Mouse (Mus musculus): Measurements from ENCODE around the gene Cep350. TPM values are rescaled to one million over a fixed set of nuclear protein-coding genes. Genes with fewer than 3 reads are reported as not detected.
A peak's percentile ranks its signal among the peaks of the same experiment; 100 is the strongest.

Cep350 gene
- 10 to 100 TPM; 38.6 to 42.6 TPM for total RNA-seq (2021)

- DNase-seq (ENCODE audit: extremely low spot score in 1 of 2, low spot score in 2 of 2) = peak; percentile 96 to 99
- intact Hi-C loops (cut with DNase I) = no loop called here
Observed at GRCm38 (mm10) chr1:155973068-155973718, at the start of gene Cep350. TSS of gene Cep350 (minus strand) at chr1:155973255.

- DNase-seq (ENCODE audit: extremely low spot score in 1 of 2, low spot score in 2 of 2) = no peak
- intact Hi-C loops (cut with DNase I) = no loop called here
Observed at GRCm38 (mm10) chr1:156020402-156020801, 47.3 kb upstream of the Cep350 start.

DNA sequence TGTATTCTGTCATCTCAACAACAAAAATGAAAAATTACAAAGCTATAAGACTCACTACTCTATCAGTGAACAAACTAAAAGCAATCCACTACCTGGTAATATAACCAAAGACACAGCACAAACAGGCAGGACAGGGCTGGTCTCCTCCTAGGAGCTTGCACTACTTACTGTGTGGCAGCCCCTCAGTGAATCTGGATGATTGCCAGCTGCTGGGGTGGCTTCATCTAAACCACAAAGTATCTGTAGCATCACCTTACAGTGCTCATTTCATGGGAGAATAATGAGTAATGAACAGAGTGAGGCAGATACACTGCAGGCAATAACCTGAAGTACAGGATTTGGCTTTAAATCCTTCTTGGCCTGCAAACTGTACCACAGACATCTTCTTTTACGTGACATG, 46.7 kb upstream of the Cep350 start:
- intact Hi-C loops (cut with DNase I) = loop anchor here (10.0 kb wide), 1 partner anchor 85 kb away; no protein-coding TSS in a partner anchor
- DNase-seq (ENCODE audit: extremely low spot score in 1 of 2, low spot score in 2 of 2) = no peak

DNA sequence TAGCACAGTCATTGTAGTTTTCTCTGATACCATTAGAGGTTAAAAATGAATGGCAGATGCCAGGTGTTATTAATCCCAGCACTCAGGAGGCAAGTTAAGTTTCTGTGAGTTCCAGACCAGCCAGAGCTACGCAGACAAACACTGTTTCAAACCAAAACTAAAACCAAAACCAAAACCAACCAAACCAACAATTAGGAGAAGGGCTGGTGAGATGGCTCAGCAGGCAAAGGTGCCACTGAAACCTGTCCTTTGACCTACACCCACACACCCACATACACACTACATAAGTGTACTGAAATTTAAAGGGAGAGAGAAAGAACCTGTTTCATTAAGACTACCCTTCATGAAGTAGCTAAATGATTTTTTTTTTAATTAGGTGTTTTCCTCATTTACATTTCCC, 35.9 kb upstream of the Cep350 start:
- intact Hi-C loops (cut with DNase I) = no loop called here
- no peak for DNase-seq (ENCODE audit: extremely low spot score in 1 of 2, low spot score in 2 of 2)

GRCm38 (mm10) chr1:156005906-156006305, 32.9 kb upstream of the Cep350 start:
- DNase-seq (ENCODE audit: extremely low spot score in 1 of 2, low spot score in 2 of 2) = no peak
- intact Hi-C loops (cut with DNase I) = no loop called here

- intact Hi-C loops (cut with DNase I) = no loop called here
- DNase-seq (ENCODE audit: extremely low spot score in 1 of 2, low spot score in 2 of 2) = peak in 1 of 2 experiments; percentile 22
Observed at GRCm38 (mm10) chr1:156003201-156003935, 30.3 kb upstream of the Cep350 start.

- intact Hi-C loops (cut with DNase I) = no loop called here
- DNase-seq (ENCODE audit: extremely low spot score in 1 of 2, low spot score in 2 of 2) = no peak
Observed at GRCm38 (mm10) chr1:156002366-156002765, 29.3 kb upstream of the Cep350 start.

- intact Hi-C loops (cut with DNase I) = no loop called here
Observed at GRCm38 (mm10) chr1:155995612-155996011, 22.6 kb upstream of the Cep350 start.

DNA sequence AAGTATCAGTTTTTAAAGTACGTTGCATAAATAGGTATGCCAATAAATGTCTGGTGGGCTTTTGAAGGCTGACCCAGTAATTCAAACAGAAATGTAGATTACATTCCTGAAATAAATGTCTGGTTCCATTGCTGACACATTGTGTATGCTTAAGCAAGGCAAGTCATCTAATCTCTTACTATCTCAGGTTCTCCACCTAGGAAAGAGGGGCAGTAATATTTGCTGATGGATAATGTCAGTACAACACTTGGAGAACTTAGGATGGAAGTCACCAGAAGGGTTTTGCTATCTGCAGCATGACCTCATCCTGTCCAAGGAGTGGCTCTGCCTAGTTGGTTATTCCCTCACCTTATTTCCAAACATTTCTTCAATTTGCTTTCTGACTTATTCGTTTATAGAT, 21.5 kb upstream of the Cep350 start:
- intact Hi-C loops (cut with DNase I) = no loop called here
- no peak for DNase-seq (ENCODE audit: extremely low spot score in 1 of 2, low spot score in 2 of 2)

More at GRCm38 (mm10) chr1:155995612-155996011, 22.6 kb upstream of the Cep350 start:
- DNase-seq (ENCODE audit: extremely low spot score in 1 of 2, low spot score in 2 of 2) = no peak

DNA sequence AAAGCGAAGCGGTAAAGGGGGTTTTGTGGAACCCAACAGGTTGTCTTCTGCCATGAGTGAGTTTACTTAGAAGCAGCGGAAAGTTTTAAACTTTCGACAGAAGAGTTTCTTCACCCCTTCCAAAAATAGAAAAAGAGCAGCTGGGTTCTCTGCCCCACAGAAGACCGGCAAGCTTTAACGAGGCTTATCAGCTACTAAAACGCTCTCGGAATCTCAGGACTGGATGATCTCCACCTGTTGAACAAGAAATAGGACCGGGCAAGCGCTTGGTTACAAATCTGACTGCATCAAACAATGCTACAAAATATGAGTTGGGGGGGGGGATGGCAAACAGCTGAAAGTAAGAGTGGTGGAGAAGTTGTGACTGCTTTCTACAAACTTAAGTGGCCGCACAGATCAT, 17.3 kb upstream of the Cep350 start:
- intact Hi-C loops (cut with DNase I) = no loop called here
- no peak for DNase-seq (ENCODE audit: extremely low spot score in 1 of 2, low spot score in 2 of 2)

DNA sequence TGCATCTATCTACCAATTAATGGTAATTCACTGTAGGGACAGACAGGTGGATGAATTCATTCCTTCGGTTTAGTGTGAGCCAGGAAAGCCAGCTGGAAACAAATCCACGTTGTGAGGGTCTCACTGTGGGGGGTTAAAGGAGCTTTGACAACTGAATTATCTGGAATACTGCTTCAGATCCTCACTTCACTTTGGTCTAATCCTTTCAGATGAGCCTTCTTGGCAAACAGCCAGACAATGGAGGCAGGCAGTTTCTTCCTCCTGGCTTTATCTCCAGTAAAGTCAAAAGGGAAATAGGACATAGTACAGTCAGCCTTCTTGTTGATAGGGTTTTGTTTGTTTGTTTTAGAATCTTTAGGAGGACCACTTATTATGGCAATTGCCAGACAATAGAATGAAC, 16.3 kb upstream of the Cep350 start:
- DNase-seq (ENCODE audit: extremely low spot score in 1 of 2, low spot score in 2 of 2) = no peak
- intact Hi-C loops (cut with DNase I) = no loop called here

DNA sequence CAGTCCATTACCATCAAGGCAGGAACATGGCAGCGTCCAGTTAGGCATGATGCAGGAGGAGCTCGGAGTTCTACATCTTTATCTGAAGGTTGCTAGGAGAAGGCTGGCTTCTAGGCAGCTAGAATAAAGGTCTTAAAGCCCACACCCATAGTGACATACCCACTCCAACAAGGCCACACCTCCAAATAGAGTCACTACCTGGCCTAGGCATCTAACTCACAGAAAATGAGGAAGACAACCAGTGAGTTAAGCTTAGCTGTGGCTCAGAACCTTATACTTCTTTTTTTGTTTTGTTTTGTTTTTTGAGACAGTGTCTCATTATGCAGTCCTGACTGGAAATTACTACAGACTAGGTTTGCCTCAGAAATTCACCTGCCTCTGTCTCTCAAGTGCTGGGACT, 14.6 kb upstream of the Cep350 start:
- intact Hi-C loops (cut with DNase I) = no loop called here

GRCm38 (mm10) chr1:155974931-155975330, 1.9 kb upstream of the Cep350 start:
- no peak for DNase-seq (ENCODE audit: extremely low spot score in 1 of 2, low spot score in 2 of 2)
- intact Hi-C loops (cut with DNase I) = no loop called here

More for the DNA sequence above, 14.6 kb upstream of the Cep350 start:
- DNase-seq (ENCODE audit: extremely low spot score in 1 of 2, low spot score in 2 of 2) = no peak

- no peak for DNase-seq (ENCODE audit: extremely low spot score in 1 of 2, low spot score in 2 of 2)
- intact Hi-C loops (cut with DNase I) = no loop called here
Observed at GRCm38 (mm10) chr1:155973719-155974379, 794 bp upstream of the Cep350 start.

DNA sequence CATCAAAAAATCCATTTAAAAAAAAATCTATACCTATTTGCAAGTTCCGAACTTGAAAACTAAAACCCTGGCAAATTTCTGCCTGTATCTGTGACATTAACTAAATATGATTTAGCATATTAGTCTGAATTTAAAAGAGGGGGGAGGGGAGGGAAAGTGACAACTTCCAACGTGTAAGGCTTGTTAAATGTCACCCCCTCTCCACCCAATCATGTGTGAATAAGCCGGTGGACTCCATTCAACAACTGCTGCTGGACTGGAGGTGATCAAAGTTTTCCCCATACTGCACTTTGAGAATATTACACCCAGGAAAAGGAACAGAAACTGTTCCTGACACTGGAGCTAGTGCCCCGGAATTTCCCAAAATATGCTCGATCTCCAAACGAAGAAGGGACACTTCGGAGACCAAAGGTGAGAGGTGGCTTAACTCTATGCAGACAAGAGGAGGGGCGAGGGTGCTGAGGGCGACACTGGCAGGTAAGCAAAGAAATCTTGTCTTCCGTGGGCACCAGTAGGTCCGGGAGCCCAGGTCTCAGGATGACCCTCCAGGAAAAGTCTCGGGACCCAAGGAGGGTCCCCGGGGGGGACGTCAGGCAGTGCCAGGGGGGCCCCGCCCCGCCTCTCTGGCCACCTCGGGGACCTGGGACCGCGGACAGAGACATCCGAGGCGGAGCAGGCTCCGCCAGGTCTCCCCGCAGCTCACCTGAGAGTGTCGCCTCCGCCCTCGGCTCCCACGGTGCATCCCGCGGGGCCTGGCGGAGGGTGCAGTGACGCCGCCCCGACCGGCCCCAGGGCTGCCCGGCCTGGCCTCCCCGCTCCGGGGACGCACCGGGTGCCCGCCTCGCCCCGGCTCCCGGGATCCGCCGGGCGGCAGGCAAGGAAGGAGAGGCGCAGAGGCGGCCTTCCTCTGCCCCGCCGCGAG, 648 bp downstream of the Cep350 start:
- intact Hi-C loops (cut with DNase I) = no loop called here
- no peak for DNase-seq (ENCODE audit: extremely low spot score in 1 of 2, low spot score in 2 of 2)

GRCm38 (mm10) chr1:155949170-155949569, 23.9 kb downstream of the Cep350 start:
- intact Hi-C loops (cut with DNase I) = no loop called here
- no peak for DNase-seq (ENCODE audit: extremely low spot score in 1 of 2, low spot score in 2 of 2)

GRCm38 (mm10) chr1:155944361-155944760, 28.7 kb downstream of the Cep350 start:
- DNase-seq (ENCODE audit: extremely low spot score in 1 of 2, low spot score in 2 of 2) = no peak
- intact Hi-C loops (cut with DNase I) = no loop called here

- intact Hi-C loops (cut with DNase I) = loop anchor here (10.0 kb wide), 1 partner anchor 77 kb away; no protein-coding TSS in a partner anchor
- DNase-seq (ENCODE audit: extremely low spot score in 1 of 2, low spot score in 2 of 2) = no peak
Observed at GRCm38 (mm10) chr1:155937416-155937815, 35.6 kb downstream of the Cep350 start.

DNA sequence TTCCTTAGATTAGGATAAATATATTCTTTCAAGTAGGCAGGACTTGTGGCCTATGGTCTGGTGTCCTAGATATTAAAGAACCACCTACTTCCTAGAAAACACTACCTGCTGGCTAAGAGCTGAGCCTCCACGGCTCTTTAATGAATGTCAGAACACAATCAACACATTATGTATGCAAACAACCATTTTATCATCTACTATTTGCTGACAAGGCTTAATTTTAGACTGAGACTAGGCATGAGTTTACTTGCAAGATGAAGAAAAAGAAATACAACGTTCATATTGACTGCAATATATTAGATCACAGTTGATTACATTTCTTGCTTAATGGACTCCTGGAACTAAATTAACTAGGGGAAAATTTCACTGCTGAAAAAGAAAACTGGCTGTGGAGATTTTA, 38.4 kb downstream of the Cep350 start:
- DNase-seq (ENCODE audit: extremely low spot score in 1 of 2, low spot score in 2 of 2) = no peak
- intact Hi-C loops (cut with DNase I) = loop anchor here (10.0 kb wide), 1 partner anchor 80 kb away; no protein-coding TSS in a partner anchor
